Mouse (Mus musculus): ENCODE data around the gene Slc4a2.

Gene Slc4a2

GRCm38 (mm10) chr5:24466762-24467161 is 43.1 kb downstream of the Slc4a2 start:
- no peak for DNase-seq (ENCODE audit: low spot score)

- peak; percentile 64 for DNase-seq (ENCODE audit: low spot score)
These were observed 47.0 kb downstream of the Slc4a2 start for GRCm38 (mm10) chr5:24470600-24470999.

- no peak for DNase-seq (ENCODE audit: low spot score)
These were observed 49.4 kb downstream of the Slc4a2 start for GRCm38 (mm10) chr5:24472884-24473619.

- peak; percentile 42 for DNase-seq (ENCODE audit: low spot score)
These were observed 50.5 kb downstream of the Slc4a2 start for GRCm38 (mm10) chr5:24474025-24474722.

- peak; percentile 75 for DNase-seq (ENCODE audit: low spot score)
These were observed 51.2 kb downstream of the Slc4a2 start for GRCm38 (mm10) chr5:24474723-24475261.

- DNase-seq (ENCODE audit: low spot score) = peak; percentile 55
These were observed 52.0 kb downstream of the Slc4a2 start for GRCm38 (mm10) chr5:24475476-24476241.

GRCm38 (mm10) chr5:24477909-24478308 is 54.3 kb downstream of the Slc4a2 start:
- no peak for DNase-seq (ENCODE audit: low spot score)

- peak; percentile 60 for DNase-seq (ENCODE audit: low spot score)
These were observed 58.0 kb downstream of the Slc4a2 start for GRCm38 (mm10) chr5:24481647-24482046.

GRCm38 (mm10) chr5:24482247-24483079 is 58.8 kb downstream of the Slc4a2 start:
- no peak for DNase-seq (ENCODE audit: low spot score)

GRCm38 (mm10) chr5:24483326-24483725 is 59.7 kb downstream of the Slc4a2 start:
- DNase-seq (ENCODE audit: low spot score) = peak; percentile 66

- DNase-seq (ENCODE audit: low spot score) = no peak
These were observed 61.3 kb downstream of the Slc4a2 start for GRCm38 (mm10) chr5:24484963-24485362.

- peak; percentile 81 for DNase-seq (ENCODE audit: low spot score)
These were observed 62.5 kb downstream of the Slc4a2 start for GRCm38 (mm10) chr5:24486097-24486496.

GRCm38 (mm10) chr5:24486738-24487137 is 63.1 kb downstream of the Slc4a2 start:
- no peak for DNase-seq (ENCODE audit: low spot score)

GRCm38 (mm10) chr5:24490413-24490920 is 66.8 kb downstream of the Slc4a2 start:
- no peak for DNase-seq (ENCODE audit: low spot score)
